Mouse (Mus musculus): ENCODE measurements around the gene Drd1. TPM values are rescaled to one million over a fixed set of nuclear protein-coding genes. Genes with fewer than 3 reads are reported as not detected.

Gene Drd1
- not detected in 2 replicates for total RNA-seq (2017)

DNA sequence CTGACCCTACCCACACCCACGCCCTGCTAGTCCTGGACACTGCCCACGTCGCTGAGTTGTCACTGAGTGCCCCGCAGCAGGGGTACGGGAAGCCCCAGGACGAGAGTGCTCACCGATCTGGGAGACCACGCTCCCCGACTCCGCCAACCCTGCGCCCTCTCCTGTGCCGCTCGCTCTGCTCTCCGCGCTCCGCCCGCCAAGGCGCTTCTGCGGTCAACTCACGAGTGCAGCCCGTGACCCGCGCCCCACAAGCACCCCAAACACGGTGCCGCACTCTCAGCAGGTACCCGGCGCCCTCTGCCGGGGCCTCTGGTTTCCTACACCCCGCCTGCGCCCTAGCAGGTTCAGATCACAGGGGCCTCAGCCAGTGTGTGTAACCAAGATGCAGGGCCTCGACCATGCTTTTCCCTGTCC, at the start of gene Drd1:
TSS of gene Drd1 (minus strand) at position 258 of the 414 bp plus-strand sequence.
- peak; percentile 90 to 94 for ATAC-seq (replicated peaks in 1 of 2; ENCODE audit: insufficient read depth in 1 of 2, low FRiP score in 2 of 2, low TSS enrichment in 1 of 2, low read depth in 1 of 2, poor library complexity in 2 of 2, severe bottlenecking in 2 of 2)

- ATAC-seq (replicated peaks in 1 of 2; ENCODE audit: insufficient read depth in 1 of 2, low FRiP score in 2 of 2, low TSS enrichment in 1 of 2, low read depth in 1 of 2, poor library complexity in 2 of 2, severe bottlenecking in 2 of 2) = no peak
Measured at GRCm38 (mm10) chr13:54103866-54104265, 48.4 kb upstream of the Drd1 start.

DNA sequence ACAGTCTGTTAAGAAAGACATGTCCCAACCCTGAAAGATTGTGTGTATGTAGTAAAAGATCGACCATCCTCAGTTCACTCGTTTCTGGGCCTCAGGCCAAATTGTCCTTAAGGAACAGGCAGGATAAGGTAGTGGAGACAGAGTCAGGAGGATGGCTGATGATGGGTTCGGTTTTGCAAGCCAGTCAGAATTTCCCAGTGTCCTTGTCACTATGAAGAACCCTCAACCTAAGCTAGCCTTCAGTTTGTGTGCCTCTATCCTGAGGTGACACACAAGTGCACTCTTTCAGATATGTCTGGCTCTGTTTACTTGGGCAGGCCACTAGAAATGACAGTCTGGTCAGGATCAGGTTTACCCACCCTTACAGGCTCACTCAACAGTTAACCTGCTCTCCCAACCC, 47.8 kb upstream of the Drd1 start:
- no peak for ATAC-seq (replicated peaks in 1 of 2; ENCODE audit: insufficient read depth in 1 of 2, low FRiP score in 2 of 2, low TSS enrichment in 1 of 2, low read depth in 1 of 2, poor library complexity in 2 of 2, severe bottlenecking in 2 of 2)

DNA sequence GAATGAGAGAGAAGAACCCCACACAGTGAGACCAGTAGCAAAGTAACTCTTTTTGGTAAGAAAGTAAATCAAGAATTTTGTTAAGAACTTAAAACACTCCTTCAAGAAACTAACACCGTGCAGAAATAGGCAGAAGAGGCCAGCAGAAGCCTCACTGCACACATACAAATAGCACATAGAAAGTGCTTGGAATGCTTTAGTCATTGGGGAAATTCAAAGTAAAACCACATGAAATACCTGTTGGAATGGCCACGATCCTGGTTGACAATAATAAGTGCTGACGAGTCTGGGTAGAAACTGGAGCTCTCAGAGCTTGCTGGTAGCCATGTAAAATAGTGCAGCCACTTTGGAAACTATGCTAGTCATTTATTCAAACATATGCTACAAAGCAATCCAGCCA, 46.6 kb upstream of the Drd1 start:
- no peak for ATAC-seq (replicated peaks in 1 of 2; ENCODE audit: insufficient read depth in 1 of 2, low FRiP score in 2 of 2, low TSS enrichment in 1 of 2, low read depth in 1 of 2, poor library complexity in 2 of 2, severe bottlenecking in 2 of 2)

DNA sequence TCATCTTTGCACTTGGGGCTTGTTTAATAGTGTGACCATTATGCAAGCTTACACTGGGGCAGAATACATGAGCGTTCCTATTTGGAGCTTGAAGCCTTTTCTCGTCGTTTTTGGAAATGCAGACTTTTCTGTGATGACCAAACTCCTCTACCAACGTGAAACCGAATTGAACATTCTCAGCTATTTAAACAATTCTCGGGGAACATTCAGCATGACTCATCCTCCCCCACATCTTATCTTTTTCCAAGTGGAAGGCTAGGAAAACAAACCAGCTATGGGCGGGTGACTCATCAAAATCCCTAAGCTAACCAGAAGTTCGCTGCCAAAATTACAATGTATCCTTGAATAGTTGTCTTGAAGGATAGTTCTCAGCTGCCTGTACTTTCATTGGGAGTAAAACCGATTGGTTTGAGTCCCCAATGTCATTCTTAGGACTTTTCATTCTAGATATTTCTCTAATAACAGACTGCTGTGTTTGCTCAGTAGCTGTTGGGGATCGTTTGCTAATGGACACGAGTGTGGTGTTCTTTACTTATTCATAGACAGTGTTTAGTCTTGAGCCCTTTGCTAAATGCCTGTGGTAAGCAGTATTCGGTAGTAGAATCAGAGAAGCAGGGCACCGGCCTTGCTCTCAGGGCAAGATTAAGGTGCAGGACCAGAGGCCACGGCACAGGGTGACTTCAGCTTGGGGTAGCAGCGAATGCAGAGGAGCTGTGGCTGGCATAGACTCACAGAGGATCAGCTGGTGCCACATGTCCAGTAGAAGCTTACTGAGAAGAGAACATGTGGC, 45.7 kb upstream of the Drd1 start:
- ATAC-seq (replicated peaks in 1 of 2; ENCODE audit: insufficient read depth in 1 of 2, low FRiP score in 2 of 2, low TSS enrichment in 1 of 2, low read depth in 1 of 2, poor library complexity in 2 of 2, severe bottlenecking in 2 of 2) = no peak

DNA sequence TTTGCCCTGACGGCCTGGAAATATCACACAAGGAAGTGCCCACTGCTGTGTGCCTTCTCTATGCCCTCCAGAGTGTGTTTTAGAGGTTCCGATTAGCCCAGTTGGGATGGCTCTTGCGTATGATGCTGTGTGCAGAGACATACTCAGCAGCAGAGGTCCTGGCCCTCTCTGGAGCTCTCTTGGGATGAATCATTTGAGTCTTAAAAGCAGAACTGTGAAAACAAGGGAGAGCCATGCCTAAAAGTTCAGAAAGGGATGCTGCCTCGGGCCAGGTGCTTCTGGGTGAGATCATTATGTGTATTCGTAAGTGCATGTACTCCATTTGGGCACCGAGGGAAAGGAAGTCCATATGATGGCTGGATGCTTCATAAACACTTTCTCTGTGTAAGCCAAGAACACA, 42.3 kb upstream of the Drd1 start:
- ATAC-seq (replicated peaks in 1 of 2; ENCODE audit: insufficient read depth in 1 of 2, low FRiP score in 2 of 2, low TSS enrichment in 1 of 2, low read depth in 1 of 2, poor library complexity in 2 of 2, severe bottlenecking in 2 of 2) = no peak

DNA sequence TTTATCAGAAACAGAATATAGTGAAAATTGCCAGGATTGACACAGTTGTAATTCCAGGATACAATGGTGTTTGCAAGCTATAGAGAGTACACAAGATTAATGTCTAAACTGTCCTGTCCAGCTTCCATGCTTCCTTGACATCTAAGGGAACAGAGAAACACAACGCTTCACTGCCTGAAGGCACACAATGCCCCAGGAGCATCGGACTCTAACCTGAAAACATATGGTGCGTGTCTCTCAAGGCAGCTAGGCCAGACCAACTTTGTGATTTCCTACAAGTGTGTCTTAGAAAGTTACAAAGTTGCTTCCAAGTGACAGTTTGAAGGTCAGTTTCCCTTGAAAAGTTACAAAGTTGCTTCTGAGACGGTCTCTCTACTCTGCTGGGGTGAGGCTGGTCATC, 41.7 kb upstream of the Drd1 start:
- no peak for ATAC-seq (replicated peaks in 1 of 2; ENCODE audit: insufficient read depth in 1 of 2, low FRiP score in 2 of 2, low TSS enrichment in 1 of 2, low read depth in 1 of 2, poor library complexity in 2 of 2, severe bottlenecking in 2 of 2)

DNA sequence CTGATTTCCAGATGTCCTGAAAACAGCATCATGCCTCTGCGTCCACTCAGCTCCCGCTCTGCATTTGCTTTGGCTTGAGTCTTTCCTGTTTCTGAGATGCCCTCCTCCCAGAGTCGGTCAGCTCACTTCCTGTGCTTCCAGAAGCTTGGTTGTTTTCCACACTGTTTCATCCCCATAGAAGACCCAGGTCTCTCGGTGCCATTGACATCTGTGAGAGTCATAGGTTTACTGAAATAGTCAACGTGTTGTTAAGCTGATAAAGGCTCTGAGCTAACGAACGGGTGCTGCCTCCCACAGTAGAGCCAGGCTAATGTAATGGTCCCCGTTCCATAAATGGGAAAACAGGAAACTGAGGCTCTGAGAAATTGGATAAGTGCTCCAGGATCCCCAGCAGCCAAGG, 40.2 kb upstream of the Drd1 start:
- no peak for ATAC-seq (replicated peaks in 1 of 2; ENCODE audit: insufficient read depth in 1 of 2, low FRiP score in 2 of 2, low TSS enrichment in 1 of 2, low read depth in 1 of 2, poor library complexity in 2 of 2, severe bottlenecking in 2 of 2)

- no peak for ATAC-seq (replicated peaks in 1 of 2; ENCODE audit: insufficient read depth in 1 of 2, low FRiP score in 2 of 2, low TSS enrichment in 1 of 2, low read depth in 1 of 2, poor library complexity in 2 of 2, severe bottlenecking in 2 of 2)
Measured at GRCm38 (mm10) chr13:54094963-54095362, 39.5 kb upstream of the Drd1 start.

GRCm38 (mm10) chr13:54094349-54094748, 38.8 kb upstream of the Drd1 start:
- no peak for ATAC-seq (replicated peaks in 1 of 2; ENCODE audit: insufficient read depth in 1 of 2, low FRiP score in 2 of 2, low TSS enrichment in 1 of 2, low read depth in 1 of 2, poor library complexity in 2 of 2, severe bottlenecking in 2 of 2)

- no peak for ATAC-seq (replicated peaks in 1 of 2; ENCODE audit: insufficient read depth in 1 of 2, low FRiP score in 2 of 2, low TSS enrichment in 1 of 2, low read depth in 1 of 2, poor library complexity in 2 of 2, severe bottlenecking in 2 of 2)
Measured at GRCm38 (mm10) chr13:54091719-54092118, 36.2 kb upstream of the Drd1 start.

DNA sequence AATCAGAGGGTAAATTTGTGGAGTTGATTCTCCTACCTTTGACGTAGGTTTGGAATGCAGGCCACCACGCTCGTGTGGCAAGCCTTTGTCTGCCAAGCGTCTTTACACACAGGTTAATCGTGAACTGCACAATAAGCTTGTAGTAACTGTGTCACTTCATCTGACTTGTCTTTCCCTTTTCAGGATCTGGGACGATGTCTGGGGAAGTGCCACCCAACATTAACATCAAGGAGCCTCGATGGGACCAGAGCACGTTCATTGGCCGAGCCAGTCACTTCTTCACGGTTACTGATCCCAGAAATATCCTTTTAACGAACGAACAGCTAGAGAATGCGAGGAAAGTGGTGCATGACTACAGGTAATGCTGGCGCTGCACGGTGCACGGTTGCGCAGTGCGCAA, 29.8 kb upstream of the Drd1 start:
- ATAC-seq (replicated peaks in 1 of 2; ENCODE audit: insufficient read depth in 1 of 2, low FRiP score in 2 of 2, low TSS enrichment in 1 of 2, low read depth in 1 of 2, poor library complexity in 2 of 2, severe bottlenecking in 2 of 2) = no peak

GRCm38 (mm10) chr13:54084826-54085225, 29.3 kb upstream of the Drd1 start:
- no peak for ATAC-seq (replicated peaks in 1 of 2; ENCODE audit: insufficient read depth in 1 of 2, low FRiP score in 2 of 2, low TSS enrichment in 1 of 2, low read depth in 1 of 2, poor library complexity in 2 of 2, severe bottlenecking in 2 of 2)

DNA sequence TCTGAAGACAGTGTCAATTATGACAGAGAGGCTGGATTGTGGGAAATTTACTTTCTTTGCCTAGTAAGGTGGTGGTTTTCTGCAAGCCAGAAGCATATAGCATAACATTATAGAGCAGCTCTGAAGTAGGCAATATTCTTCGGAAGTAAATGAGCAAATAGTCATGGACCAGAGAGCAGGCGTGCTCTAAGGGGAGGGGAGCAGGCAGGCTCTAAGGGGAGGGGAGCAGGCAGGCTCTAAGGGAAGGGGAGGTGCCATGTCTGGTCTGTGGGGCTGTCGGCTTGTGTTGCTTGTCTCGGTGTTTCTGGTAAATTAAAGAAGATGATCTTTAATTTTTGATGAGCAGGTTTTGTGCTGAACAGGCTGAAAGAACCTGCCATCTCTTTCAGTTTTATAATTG, 28.7 kb upstream of the Drd1 start:
- ATAC-seq (replicated peaks in 1 of 2; ENCODE audit: insufficient read depth in 1 of 2, low FRiP score in 2 of 2, low TSS enrichment in 1 of 2, low read depth in 1 of 2, poor library complexity in 2 of 2, severe bottlenecking in 2 of 2) = no peak

- no peak for ATAC-seq (replicated peaks in 1 of 2; ENCODE audit: insufficient read depth in 1 of 2, low FRiP score in 2 of 2, low TSS enrichment in 1 of 2, low read depth in 1 of 2, poor library complexity in 2 of 2, severe bottlenecking in 2 of 2)
Measured at GRCm38 (mm10) chr13:54082946-54083345, 27.4 kb upstream of the Drd1 start.

DNA sequence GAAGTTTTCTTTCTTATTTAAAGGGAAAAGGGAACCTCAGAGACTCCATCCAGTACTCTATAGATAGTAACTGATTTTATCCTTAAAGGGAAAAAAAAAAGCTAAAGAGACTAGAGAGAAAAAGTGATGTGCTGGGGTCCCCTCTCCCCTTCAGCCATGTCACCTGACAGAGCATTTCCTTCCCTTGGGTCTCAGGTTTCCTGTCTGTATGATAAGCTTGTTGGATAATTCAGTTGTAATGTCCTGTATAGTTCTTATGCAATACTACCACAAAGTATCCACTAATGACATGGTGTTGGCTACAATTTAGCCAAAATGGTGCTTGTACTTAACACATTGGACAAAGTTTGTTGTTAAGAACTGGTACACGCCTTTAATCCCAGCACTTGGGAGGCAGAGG, 25.3 kb upstream of the Drd1 start:
- peak; percentile 30 to 31; a peak in 2 of 4 replicates for ATAC-seq (replicated peaks in 1 of 2; ENCODE audit: insufficient read depth in 1 of 2, low FRiP score in 2 of 2, low TSS enrichment in 1 of 2, low read depth in 1 of 2, poor library complexity in 2 of 2, severe bottlenecking in 2 of 2)

- 0 out of 4 replicates have a peak, but pooled peaks of 1 of the 2 experiments have one; percentile 16 for ATAC-seq (replicated peaks in 1 of 2; ENCODE audit: insufficient read depth in 1 of 2, low FRiP score in 2 of 2, low TSS enrichment in 1 of 2, low read depth in 1 of 2, poor library complexity in 2 of 2, severe bottlenecking in 2 of 2)
Measured at GRCm38 (mm10) chr13:54079782-54080759, 24.6 kb upstream of the Drd1 start.

- no peak for ATAC-seq (replicated peaks in 1 of 2; ENCODE audit: insufficient read depth in 1 of 2, low FRiP score in 2 of 2, low TSS enrichment in 1 of 2, low read depth in 1 of 2, poor library complexity in 2 of 2, severe bottlenecking in 2 of 2)
Measured at GRCm38 (mm10) chr13:54077470-54078174, 22.1 kb upstream of the Drd1 start.
